Mouse (Mus musculus) erythroid progenitor cell, adult 5-6 weeks (primary cell): ENCODE results near the gene Myo10. TPM values are rescaled to one million over a fixed set of nuclear protein-coding genes. Genes with fewer than 3 reads are reported as not detected.

Experiments used
- ATAC-seq: replicated peaks from 2 replicates; pipeline ENCODE4 v1.8.0; 2016; ENCODE audit warnings: moderate number of reproducible peaks, mild to moderate bottlenecking, moderate TSS enrichment, inconsistent platforms; ENCODE audit not compliant: poor library complexity, low FRiP score, severe bottlenecking
- total RNA-seq, 2 experiments: library from RNA; stranded (forward) in 1 of 2; stranded (reverse) in 1 of 2; fragments of 150-400 nt in 1 of 2; fragments of 186-747, 209-891 nt in 1 of 2; gene quantifications; 2 replicates each; pipeline versions ENCODE4 v1.2.3 to v1.2.4; 2015 to 2017; ENCODE audit warnings: low replicate concordance in 2 of 2

Myo10 gene
- total RNA-seq, 2 experiments from 2014 or later = 7.9 to 8.4 TPM

GRCm38 (mm10) chr15:25642214-25643058 lies 20.1 kb downstream of the Myo10 start:
- ATAC-seq = no peak

GRCm38 (mm10) chr15:25645862-25646261 lies 23.5 kb downstream of the Myo10 start:
- ATAC-seq = no peak

GRCm38 (mm10) chr15:25648287-25648686 lies 26.0 kb downstream of the Myo10 start:
- ATAC-seq = no peak

GRCm38 (mm10) chr15:25650371-25650770 lies 28.0 kb downstream of the Myo10 start:
- ATAC-seq = no peak

GRCm38 (mm10) chr15:25651820-25652219 lies 29.5 kb downstream of the Myo10 start:
- no peak for ATAC-seq

- ATAC-seq = no peak
Measured at GRCm38 (mm10) chr15:25652368-25652767, 30.0 kb downstream of the Myo10 start.

GRCm38 (mm10) chr15:25652933-25653332 lies 30.6 kb downstream of the Myo10 start:
- ATAC-seq = no peak

GRCm38 (mm10) chr15:25653680-25654079 lies 31.4 kb downstream of the Myo10 start:
- ATAC-seq = no peak

GRCm38 (mm10) chr15:25662833-25663519 lies 40.7 kb downstream of the Myo10 start:
- ATAC-seq = no peak

- ATAC-seq = no peak
Measured at GRCm38 (mm10) chr15:25669283-25670247, 47.2 kb downstream of the Myo10 start.

GRCm38 (mm10) chr15:25673231-25673980 lies 51.1 kb downstream of the Myo10 start:
- ATAC-seq = no peak

- ATAC-seq = no peak
Measured at GRCm38 (mm10) chr15:25674099-25674931, 52.0 kb downstream of the Myo10 start.

- ATAC-seq = no peak
Measured at GRCm38 (mm10) chr15:25674932-25675250, 52.6 kb downstream of the Myo10 start.

GRCm38 (mm10) chr15:25675359-25675758 lies 53.0 kb downstream of the Myo10 start:
- no peak for ATAC-seq

GRCm38 (mm10) chr15:25676056-25676785 lies 53.9 kb downstream of the Myo10 start:
- ATAC-seq = no peak

GRCm38 (mm10) chr15:25679081-25679480 lies 56.8 kb downstream of the Myo10 start:
- ATAC-seq = no peak

- ATAC-seq = no peak
Measured at GRCm38 (mm10) chr15:25679616-25680015, 57.3 kb downstream of the Myo10 start.

- ATAC-seq = no peak
Measured at GRCm38 (mm10) chr15:25680269-25680818, 58.0 kb downstream of the Myo10 start.
